Mouse (Mus musculus): ENCODE results near the gene Taar8a.
"Not testable (repeated sequence)": the region's sequence is repeated elsewhere in the genome, so short reads cannot be mapped to it uniquely, and the experiment has no call there.

Taar8a gene

DNA sequence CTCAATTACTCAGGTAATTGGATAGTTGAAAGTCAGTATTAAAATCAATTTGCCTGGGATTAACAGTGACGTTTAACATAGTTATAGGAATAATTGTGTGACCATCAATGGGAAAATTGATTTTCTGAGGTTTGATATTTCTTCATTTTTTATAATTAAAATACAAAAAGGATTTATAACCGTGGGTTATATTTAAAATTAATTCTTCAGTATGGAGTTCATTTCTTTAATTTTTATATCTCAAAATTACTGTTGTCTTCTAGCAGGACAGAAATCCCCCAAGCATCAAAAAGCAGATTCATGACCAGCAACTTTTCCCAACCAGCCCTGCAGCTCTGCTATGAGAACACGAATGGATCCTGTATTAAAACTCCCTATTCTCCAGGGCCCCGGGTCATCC lies at the start of gene Taar8a:
Taar8a (plus strand) TSS at position 301 of the 400 bp plus-strand sequence.
- not testable (repeated sequence) for DNase-seq (ENCODE audit: low read depth, low spot score)

DNA sequence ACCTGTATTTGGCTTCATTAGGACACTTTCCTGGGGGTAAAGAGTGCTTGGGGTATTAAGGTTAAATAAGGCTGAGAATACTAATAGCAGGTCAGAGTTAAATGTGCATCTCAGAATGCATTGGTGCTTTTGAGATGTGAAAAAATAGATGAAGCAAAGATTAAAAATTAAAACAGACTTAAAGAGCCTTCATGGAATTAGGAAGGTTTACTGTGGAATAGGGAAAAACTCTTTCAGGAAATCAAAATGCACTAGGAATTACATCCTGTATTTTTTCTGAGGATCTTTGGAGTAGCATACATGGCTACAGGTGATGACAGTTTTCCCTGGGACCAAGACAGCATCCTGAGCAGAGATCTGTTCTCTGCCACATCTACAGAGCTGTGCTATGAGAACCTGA lies 49.4 kb upstream of the Taar8a start, which contains the start of gene Taar7d:
Taar7d (plus strand) TSS at position 301 of the 400 bp plus-strand sequence.
- no peak for DNase-seq (ENCODE audit: low read depth, low spot score)

DNA sequence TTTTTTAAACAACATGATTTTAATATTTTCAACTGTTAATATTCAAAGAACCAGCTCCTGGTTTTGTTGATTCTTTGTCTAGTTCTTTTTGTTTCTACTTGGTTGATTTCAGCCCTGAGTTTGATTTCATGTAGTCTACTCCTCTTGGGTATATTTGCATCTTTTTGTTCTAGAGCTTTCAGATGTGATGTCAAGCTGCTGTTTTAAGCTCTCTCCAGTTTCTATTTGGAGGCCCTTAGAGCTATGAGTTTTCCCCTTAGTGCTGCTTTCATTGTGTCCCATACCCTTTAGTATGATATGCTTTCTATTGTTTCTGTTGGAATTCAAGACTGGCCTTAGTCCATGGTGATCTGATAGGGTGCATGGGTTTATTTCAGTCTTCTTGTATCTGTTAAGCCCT lies 45.0 kb upstream of the Taar8a start:
- DNase-seq (ENCODE audit: low read depth, low spot score) = no peak

DNA sequence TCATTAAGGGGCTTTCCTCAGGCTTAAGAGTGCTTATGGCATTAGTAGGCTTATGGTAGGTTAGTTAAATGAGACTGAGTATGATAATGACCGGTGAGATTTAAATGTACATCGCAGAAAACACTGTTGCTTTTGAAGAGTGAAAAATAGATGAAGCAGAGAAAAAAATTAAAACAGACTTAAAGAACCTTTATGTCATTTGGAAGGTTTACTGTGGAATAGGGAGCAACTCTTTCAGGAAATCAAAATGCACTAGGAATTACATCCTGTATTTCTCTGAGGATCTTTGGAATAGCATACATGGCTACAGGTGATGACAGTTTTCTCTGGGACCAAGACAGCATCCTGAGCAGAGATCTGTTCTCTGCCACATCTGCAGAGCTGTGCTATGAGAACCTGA lies 39.0 kb upstream of the Taar8a start, which contains the start of gene Taar7e:
Taar7e (plus strand) TSS at position 301 of the 400 bp plus-strand sequence.
- no peak for DNase-seq (ENCODE audit: low read depth, low spot score)

DNA sequence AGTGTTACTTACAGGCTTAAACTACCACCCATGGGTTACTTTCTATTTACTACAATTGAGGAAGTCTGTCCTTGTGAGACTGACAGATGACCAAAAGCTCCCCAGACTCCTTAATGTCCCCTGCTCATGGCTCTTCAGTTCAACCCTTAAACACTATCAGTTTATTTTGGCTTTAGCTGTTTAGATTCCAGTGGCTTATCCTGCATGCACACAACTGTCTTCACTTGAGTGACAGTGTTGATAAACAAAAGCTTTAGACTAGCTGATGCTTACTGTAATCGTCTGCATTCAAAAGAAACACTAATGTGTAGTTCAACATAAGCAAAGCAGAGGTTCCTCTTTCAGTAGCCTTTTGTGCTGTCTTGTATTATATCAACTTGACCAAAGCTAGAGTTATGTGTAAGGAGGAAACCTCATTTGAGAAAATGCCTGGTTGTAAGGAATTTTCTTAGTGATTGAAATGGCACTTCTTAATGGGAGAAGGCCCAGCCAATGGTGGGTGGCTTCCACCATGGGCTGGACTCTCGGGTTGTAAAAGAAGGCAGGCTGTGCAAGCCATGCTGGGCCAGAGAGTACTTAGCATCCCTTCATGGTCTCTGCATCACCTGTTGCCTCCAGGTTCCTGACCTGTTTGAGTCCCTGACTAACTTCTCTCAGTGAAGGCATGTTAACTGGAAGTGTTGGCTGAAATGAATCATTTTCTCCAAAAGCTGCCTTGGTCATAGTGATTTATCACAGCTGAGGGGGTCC lies 36.0 kb upstream of the Taar8a start:
- DNase-seq (ENCODE audit: low read depth, low spot score) = no peak

DNA sequence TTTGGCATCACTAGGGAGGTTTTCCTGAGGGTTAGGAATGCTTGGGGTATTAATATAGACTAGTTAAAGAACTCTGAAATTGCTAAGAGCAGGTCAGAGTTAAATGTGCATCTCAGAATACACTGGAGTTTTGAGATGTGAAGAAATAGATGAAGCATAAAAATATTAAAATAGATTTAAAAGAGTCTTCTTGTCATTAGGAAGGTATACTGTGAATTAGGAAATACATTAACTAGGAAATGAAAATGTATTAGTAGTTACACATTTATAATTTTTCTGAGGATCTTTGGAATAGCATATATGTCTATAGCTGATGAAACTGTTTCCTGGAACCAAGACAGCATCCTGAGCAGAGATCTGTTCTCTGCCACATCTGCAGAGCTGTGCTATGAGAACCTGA lies 27.1 kb upstream of the Taar8a start, which contains the start of gene Taar7f:
Taar7f (plus strand) TSS at position 301 of the 400 bp plus-strand sequence.
- no peak for DNase-seq (ENCODE audit: low read depth, low spot score)

DNA sequence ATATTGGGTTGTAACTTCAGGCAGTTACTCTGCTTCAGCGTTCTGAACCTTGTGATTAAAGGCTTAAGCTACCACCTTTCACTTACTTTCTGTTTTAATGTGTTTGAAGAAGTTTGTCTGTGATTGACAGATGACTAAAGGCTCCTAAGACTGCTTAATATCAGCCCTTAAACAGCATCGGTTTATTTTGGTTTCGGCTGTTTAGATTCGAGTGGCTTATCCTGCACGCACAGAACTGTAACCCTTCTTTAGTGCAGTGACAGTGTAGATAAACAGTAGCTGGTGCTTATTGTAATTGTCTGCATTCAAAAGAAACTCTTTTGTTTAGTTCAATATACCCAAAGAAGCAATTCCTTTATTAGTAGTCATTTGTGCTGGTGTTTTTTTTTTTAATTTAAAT lies 24.3 kb upstream of the Taar8a start:
- DNase-seq (ENCODE audit: low read depth, low spot score) = no peak

DNA sequence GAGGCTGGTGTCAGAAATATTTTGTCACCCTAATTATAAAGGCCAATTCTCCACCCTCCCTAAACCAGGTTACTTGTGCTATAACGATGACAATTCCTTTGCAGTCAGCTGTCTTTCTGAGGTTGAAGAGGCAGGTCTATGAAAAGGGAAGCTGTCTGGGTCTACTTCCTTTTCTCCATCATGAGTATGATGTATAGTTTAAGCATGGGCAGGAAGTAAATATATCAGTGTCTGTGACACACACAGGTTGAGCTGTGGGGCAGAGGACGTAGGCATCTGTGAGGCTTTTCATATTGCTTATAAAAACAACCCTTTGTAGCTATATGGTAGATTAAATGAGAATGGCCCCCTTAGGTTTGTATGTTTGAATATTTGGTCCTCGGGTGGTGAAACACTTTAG lies 17.3 kb upstream of the Taar8a start:
- DNase-seq (ENCODE audit: low read depth, low spot score) = no peak

DNA sequence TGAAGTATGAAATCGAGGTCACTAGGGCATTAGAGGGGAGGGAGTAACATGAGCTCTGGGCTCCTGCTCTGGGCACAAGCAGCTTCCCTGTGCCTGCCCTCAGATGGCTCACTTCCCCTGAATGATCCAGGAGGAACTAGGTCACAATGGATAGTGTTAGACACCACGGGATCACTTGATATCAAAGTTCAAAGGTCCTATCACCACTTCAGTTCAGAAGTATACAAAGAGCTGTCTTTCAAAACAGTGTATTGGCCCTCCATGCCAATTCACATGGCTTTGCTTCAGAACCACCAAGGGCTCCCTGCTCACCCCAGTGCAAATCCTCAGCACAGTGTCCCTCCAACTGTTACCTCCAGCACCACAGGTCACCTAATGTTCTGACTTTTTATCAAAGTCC lies 1.5 kb upstream of the Taar8a start:
- not testable (repeated sequence) for DNase-seq (ENCODE audit: low read depth, low spot score)

DNA sequence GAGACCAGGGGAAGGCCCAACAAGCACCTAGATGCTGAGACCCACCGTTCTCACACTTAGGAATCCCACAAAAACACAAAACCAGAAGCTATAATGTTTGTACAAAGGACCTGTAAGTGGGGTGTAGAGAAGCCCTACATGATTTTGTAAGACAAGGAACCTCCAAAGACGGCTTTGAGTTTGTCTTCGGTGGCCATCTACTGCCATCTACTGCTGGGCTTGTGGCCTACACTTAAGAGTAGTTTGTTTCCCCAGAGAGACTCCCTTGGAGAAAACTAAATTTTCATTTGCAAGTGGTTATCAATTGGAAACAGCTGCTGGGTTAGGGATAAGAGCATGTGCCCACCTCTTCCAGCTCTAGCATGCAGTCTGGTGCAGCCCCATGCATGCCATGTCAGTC lies 3.9 kb downstream of the Taar8a start:
- DNase-seq (ENCODE audit: low read depth, low spot score) = peak; percentile 6

DNA sequence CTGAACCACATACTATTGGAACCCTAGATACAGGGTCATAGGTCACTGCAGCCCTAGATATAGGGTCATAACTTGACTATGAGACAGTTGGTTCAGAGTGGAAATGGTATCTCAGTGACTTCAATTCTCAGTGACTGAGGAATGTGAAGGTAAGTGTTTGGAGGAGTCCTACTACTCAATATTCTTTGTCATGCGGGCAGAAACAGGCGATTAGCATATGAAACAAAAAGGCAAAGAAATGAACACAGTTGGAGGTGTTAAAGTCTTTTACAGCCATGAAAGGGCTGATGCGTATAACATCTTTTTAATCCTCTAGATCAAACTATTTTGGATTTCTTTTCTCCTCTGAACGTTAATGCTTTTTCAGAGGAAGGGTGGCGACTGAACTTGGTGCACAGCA lies 9.6 kb downstream of the Taar8a start:
- no peak for DNase-seq (ENCODE audit: low read depth, low spot score)

DNA sequence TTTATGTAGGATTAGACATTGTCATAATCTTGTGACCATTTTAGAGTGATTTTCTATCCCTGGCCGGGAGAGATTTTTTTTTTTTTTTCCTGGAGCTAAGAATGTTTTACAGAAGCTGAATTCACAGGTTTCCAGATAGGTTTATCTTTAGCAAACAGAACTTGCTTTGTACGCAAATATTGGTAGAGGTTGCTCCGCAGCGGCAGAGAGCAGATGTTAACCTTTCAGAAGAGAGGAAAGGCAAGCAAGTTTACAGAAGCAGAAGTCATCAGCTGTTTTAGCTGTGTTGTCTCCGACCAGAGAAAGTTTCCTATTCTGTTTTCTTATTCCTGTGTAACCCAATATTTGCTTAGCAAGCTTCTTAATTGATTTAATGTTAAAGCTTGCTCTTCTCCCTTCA lies 10.3 kb downstream of the Taar8a start:
- DNase-seq (ENCODE audit: low read depth, low spot score) = no peak

DNA sequence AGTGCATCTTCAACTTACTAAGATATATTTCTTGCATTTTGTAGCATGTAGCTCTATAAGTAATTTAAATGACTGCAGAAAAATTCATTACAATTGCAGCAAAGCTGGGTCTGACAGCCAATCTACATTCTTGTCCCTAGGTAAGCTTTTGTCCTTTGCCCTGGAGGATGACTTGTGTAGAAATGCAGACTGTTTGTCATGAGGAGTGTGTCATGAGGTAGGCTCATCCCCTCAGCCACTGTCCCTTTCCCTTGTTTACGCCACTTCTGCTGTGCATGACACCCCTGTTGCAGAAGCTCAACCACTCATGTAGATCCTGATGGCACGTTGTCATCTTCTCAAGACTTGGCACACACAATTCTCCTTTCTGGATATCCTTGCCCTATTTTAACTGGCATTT lies 10.9 kb downstream of the Taar8a start:
- no peak for DNase-seq (ENCODE audit: low read depth, low spot score)

DNA sequence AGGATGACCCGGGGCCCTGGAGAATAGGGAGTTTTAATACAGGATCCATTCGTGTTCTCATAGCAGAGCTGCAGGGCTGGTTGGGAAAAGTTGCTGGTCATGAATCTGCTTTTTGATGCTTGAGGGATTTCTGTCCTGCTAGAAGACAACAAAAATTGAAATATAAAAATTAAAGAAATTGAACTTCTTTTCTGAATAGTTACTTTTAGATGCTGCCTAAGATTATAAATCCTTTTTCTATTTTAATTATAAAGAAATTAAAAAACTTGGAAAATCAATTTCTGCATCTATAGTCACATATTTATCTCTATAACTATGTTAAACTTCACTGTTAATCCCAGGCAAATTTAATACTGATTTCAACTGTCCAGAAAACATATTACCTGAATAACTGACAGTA lies 15.9 kb downstream of the Taar8a start, which contains the start of gene Taar8b:
Taar8b (minus strand) TSS at position 101 of the 400 bp plus-strand sequence.
- no peak for DNase-seq (ENCODE audit: low read depth, low spot score)

DNA sequence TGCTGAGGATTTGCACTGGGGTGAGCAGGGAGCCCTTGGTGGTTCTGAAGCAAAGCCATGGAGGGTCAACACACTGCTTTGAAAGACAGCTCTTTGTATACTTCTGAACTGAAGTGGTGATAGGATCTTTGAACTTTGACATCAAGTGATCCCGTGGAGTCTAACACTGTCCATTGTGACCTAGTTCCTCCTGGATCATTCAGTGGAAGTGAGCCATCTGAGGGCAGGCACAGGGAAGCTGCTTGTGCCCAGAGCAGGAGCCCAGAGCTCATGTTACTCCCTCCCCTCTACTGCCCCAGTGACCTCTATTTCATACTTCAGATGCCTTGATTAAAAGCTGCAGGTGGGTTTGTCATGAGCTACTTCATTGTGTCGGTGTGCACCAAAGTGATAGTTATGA lies 20.7 kb downstream of the Taar8a start:
- not testable (repeated sequence) for DNase-seq (ENCODE audit: low read depth, low spot score)

DNA sequence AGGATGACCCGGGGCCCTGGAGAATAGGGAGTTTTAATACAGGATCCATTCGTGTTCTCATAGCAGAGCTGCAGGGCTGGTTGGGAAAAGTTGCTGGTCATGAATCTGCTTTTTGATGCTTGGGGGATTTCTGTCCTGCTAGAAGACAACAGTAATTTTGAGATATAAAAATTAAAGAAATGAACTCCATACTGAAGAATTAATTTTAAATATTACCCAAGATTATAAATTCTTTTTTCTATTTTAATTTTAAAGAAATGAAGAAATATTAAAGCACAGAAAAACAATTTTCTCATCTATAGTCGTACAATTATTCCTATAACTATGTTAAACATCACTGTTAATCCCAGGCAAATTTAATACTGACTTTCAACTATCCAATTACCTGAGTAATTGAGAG lies 25.5 kb downstream of the Taar8a start, which contains the start of gene Taar8c:
Taar8c (minus strand) TSS at position 101 of the 400 bp plus-strand sequence.
- not testable (repeated sequence) for DNase-seq (ENCODE audit: low read depth, low spot score)

DNA sequence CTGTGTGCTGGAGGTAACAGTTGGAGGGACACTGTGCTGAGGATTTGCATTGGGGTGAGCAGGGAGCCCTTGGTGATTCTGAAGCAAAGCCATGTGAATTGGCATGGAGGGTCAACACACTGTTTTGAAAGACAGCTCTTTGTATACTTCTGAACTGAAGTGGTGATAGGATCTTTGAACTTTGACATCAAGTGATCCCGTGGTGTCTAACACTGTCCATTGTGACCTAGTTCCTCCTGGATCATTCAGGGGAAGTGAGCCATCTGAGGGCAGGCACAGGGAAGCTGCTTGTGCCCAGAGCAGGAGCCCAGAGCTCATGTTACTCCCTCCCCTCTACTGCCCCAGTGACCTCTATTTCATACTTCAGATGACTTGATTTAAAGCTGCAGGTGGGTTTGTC lies 27.0 kb downstream of the Taar8a start:
- not testable (repeated sequence) for DNase-seq (ENCODE audit: low read depth, low spot score)

DNA sequence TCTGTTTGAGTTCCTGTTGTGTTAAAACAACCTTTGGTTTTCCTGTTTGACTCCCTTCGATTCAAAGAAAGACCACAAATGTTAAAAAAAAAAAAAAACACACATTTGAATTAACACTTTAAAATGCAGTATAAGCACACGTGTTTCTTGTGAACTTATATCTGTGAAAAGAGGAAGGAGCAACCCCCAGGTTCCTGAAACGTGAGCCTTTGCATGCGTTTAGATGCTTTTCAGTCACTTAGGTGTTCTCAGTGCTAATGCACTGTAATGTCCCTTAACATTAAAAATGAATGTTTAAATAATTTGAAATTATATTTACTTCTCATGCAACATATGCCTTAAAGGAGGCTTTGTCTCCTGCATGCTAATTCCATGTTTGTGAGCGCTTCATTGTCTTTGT lies 31.4 kb downstream of the Taar8a start:
- DNase-seq (ENCODE audit: low read depth, low spot score) = no peak

DNA sequence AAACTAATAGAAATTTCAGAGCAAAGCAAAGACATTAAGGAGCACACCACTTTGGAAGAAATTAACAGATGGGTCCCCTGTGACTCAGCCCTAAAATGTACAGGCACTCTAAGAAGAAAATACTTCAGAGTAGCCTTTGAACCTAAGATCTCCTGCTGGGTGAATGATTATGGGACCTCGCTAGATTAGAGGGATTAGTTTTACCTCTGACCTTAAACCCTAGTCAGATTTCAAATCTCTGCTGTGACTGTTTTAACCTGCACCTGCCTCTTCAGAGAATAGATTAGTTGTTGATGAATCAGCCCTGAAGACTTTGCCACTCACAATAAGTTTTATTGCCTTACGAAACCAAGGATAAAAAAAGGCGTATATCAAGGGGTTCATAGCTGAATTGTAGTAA lies 31.9 kb downstream of the Taar8a start:
- no peak for DNase-seq (ENCODE audit: low read depth, low spot score)

DNA sequence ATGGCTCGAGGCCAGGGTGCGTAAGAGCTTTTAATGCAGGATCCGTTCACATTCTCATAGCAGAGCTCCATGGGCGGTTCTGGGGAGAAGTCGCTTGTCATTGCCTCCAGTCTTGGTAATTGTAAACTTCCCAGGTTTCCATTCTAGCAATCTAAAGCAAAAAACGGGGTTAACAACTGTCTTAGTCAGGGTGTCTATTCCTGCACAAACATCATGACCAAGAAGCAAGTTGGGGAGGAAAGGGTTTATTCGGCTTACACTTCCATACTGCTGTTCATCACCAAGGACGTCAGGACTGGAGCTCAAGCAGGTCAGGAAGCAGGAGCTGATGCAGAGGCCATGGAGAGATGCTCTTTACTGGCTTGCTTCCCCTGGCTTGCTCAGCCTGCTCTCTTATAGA lies 33.1 kb downstream of the Taar8a start, which contains the start of gene Taar9:
Taar9 (minus strand) TSS at position 101 of the 400 bp plus-strand sequence.
- not testable (repeated sequence) for DNase-seq (ENCODE audit: low read depth, low spot score)

DNA sequence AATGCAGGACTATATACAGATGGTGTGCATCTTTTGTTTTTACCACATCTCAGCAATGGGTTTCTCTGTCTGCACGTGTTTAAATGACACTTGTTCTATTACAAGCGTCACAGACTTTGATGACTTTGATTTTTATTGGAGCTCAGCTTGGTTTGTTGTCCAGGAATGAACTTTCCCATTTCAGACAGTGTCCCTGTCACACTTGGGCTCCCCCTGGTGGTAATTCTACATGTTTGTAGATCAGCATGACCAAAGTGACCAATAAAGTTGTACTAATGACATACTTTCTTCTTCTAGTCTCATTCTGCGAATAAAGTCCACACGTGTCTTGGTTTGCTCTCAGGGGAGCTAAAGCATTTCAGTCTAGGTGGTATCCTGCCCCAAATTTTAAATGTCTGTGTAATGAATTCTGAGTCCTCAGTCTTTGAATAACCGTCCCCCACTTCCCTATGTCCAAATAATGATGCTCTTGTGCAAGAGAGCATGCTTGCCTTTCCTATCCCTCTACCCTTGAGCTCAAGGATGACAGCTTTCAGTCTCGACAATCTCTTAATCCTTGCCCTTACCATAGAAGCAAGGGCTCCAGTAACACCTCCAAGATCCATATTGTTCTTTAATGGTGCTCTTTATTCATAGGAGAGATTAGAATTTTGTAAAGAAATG lies 34.9 kb downstream of the Taar8a start:
- DNase-seq (ENCODE audit: low read depth, low spot score) = peak; percentile 34
